29 mouse cellular contexts compared by ENCODE assay signal in genomic region chr19:44982477-44983115, GRCm38 (mm10). TPM values are rescaled to one million over a fixed set of nuclear protein-coding genes. Genes with fewer than 3 reads are reported as not detected.
DNase-seq lines count a peak whose midpoint lies in the region; ATAC-seq and TF ChIP-seq lines count a peak whose summit lies in the region.
"Had no signal": no experiment of that assay in that cellular context is flagged by ENCODE, and none has a peak within 500 bp of the region (broad histone marks: within the 10 kb centered on the region; RNA-seq: fewer than 3 reads in every experiment).

No protein-coding gene starts in this region.

- DNase-seq in layer of hippocampus, adult 2 months (ENCODE audit: low spot score in 2 of 2), result no peak
- no peak for DNase-seq in layer of hippocampus, adult 18-20 months (ENCODE audit: low spot score in 2 of 2)
- DNase-seq in testis, postnatal 10 days (ENCODE audit: low spot score), result no peak
- DNase-seq in embryonic facial prominence, embryonic 10.5 days (ENCODE audit: low spot score), result no peak
- no peak for DNase-seq in embryo, embryonic 9.5 days (ENCODE audit: extremely low spot score)
- DNase-seq: adrenal gland, postnatal 25 days; cerebellum, adult 18-20 months; forebrain, postnatal 0 days; gastrocnemius, postnatal 14 days; heart, postnatal 36 days; kidney, adult 8-10 months; left cerebral cortex, postnatal 4 days; liver, embryonic 13.5 days; lung, embryonic 14.5 days; lung, postnatal 14 days; midbrain, embryonic 14.5 days; thymus, adult 18-20 months; thymus, postnatal 36 days had no signal

- no peak for TF ChIP-seq CTCF in layer of hippocampus, adult 2 months (conservative IDR thresholded peaks at IDR 0.05)
- no peak for TF ChIP-seq CTCF in testis, adult 2 months (IDR thresholded peaks at IDR 0.05; ENCODE audit: control insufficient read depth, insufficient read depth, insufficient replicate concordance, low read depth, low read length)
- no peak for TF ChIP-seq CTCF in intestine, postnatal 0 days (IDR thresholded peaks at IDR 0.05; ENCODE audit: low read depth)

- H3K4me1 ChIP-seq in testis, adult 2 months (ENCODE audit: control insufficient read depth, insufficient read depth, low read length), result no peaks in the 10 kb centered on the region
- 0 out of 2 replicates have a peak, but pooled peaks cover 6% of the 10 kb centered on the region for H3K4me1 ChIP-seq in intestine, postnatal 0 days (replicated peaks; ENCODE audit: control insufficient read depth, insufficient read depth, low read length)
- H3K4me1 ChIP-seq in embryonic facial prominence, embryonic 10.5 days, result 0 out of 2 replicates have a peak, but pooled peaks cover 3% of the 10 kb centered on the region
- H3K4me1 ChIP-seq: embryonic facial prominence, embryonic 15.5 days; forebrain, embryonic 12.5 days; hindbrain, embryonic 12.5 days had no signal

- H3K27ac ChIP-seq in layer of hippocampus, adult 2 months, result peak overlapping the region; percentile 1; the same call in 1 of the 2 replicates
- H3K27ac ChIP-seq in testis, adult 2 months (ENCODE audit: control insufficient read depth, insufficient read depth, low read depth, low read length), result no peak overlapping the region; the same call in 1 of the 2 replicates
- peak overlapping the region; percentile 76 for H3K27ac ChIP-seq in intestine, postnatal 0 days (ENCODE audit: low read depth, low read length)
- H3K27ac ChIP-seq in embryonic facial prominence, embryonic 10.5 days (replicated peaks), result no peak overlapping the region
- H3K27ac ChIP-seq: embryonic facial prominence, embryonic 15.5 days; forebrain, embryonic 12.5 days; hindbrain, embryonic 12.5 days; hindbrain, postnatal 0 days; kidney, postnatal 0 days; liver, embryonic 13.5 days had no signal

- H3K9me3 ChIP-seq in intestine, postnatal 0 days (ENCODE audit: control insufficient read depth), result no peaks in the 10 kb centered on the region
- no peaks in the 10 kb centered on the region for H3K9me3 ChIP-seq in embryonic facial prominence, embryonic 10.5 days
- H3K9me3 ChIP-seq: embryonic facial prominence, embryonic 15.5 days; forebrain, embryonic 12.5 days; hindbrain, embryonic 12.5 days; liver, embryonic 13.5 days had no signal

- no peak for TF ChIP-seq POLR2A in testis, adult 2 months (IDR thresholded peaks at IDR 0.05; ENCODE audit: control insufficient read depth, low read depth, low read length)

- ATAC-seq in intestine, postnatal 0 days, result no peak
- ATAC-seq: CD4-positive, CD25-positive, alpha-beta regulatory T cell, adult 4 months; forebrain, postnatal 0 days; hindbrain, postnatal 0 days had no signal

- 34% methylated on average over 7 of the region's 7 CpGs for WGBS in intestine, postnatal 0 days
- WGBS in embryonic facial prominence, embryonic 10.5 days, result 86% methylated on average over 7 of the region's 7 CpGs

- H3K27me3 ChIP-seq in testis, adult 2 months (ENCODE audit: control insufficient read depth, insufficient read depth, low read length), result no peaks in the 10 kb centered on the region
- no peaks in the 10 kb centered on the region for H3K27me3 ChIP-seq in intestine, postnatal 0 days (replicated peaks; ENCODE audit: control insufficient read depth, insufficient read depth, low read length)
- 0 out of 2 replicates have a peak, but pooled peaks cover 7% of the 10 kb centered on the region for H3K27me3 ChIP-seq in embryonic facial prominence, embryonic 10.5 days (replicated peaks; ENCODE audit: low read depth, poor library complexity, severe bottlenecking)
- H3K27me3 ChIP-seq: embryonic facial prominence, embryonic 15.5 days; hindbrain, embryonic 12.5 days had no signal

- peaks cover 4% of the 10 kb centered on the region for H3K36me3 ChIP-seq in testis, adult 2 months (ENCODE audit: control insufficient read depth, insufficient read depth, low read length)
- peaks cover 18% of the 10 kb centered on the region for H3K36me3 ChIP-seq in intestine, postnatal 0 days (ENCODE audit: control insufficient read depth, insufficient read depth)
- H3K36me3 ChIP-seq in embryonic facial prominence, embryonic 10.5 days (replicated peaks), result peaks cover 61% of the 10 kb centered on the region

- H3K9ac ChIP-seq in intestine, postnatal 0 days (ENCODE audit: low read depth, low read length), result no peak overlapping the region
- H3K9ac ChIP-seq: embryonic facial prominence, embryonic 15.5 days; forebrain, embryonic 12.5 days; forebrain, postnatal 0 days; hindbrain, embryonic 12.5 days; liver, embryonic 13.5 days; lung, embryonic 14.5 days had no signal

- peak overlapping the region; percentile 52 for H3K4me2 ChIP-seq in intestine, postnatal 0 days (replicated peaks; ENCODE audit: low read depth)
- H3K4me2 ChIP-seq: embryonic facial prominence, embryonic 15.5 days; forebrain, embryonic 12.5 days; heart, embryonic 11.5 days; hindbrain, embryonic 12.5 days; liver, embryonic 13.5 days; lung, embryonic 14.5 days had no signal

- no peak overlapping the region for H3K4me3 ChIP-seq in layer of hippocampus, adult 2 months
- peak overlapping the region; percentile 25 for H3K4me3 ChIP-seq in testis, adult 2 months (ENCODE audit: control insufficient read depth, low read depth, low read length)
- H3K4me3 ChIP-seq in intestine, postnatal 0 days (ENCODE audit: low read depth, low read length), result no peak overlapping the region
- H3K4me3 ChIP-seq in embryonic facial prominence, embryonic 10.5 days, result no peak overlapping the region
- H3K4me3 ChIP-seq: embryonic facial prominence, embryonic 15.5 days; forebrain, embryonic 12.5 days; hindbrain, embryonic 12.5 days; liver, embryonic 13.5 days had no signal

RNA-seq across cellular contexts. Expression of gene Sema4g, which starts 6.3 kb away (rescaled TPM):
- 10 to 100 TPM; 20.0 to 21.6 TPM for total RNA-seq in layer of hippocampus, adult 2 months (2021)
- total RNA-seq in layer of hippocampus, adult 18-20 months (2021), result 10 to 100 TPM; 19.1 to 20.8 TPM
- polyA plus RNA-seq in testis, adult 2 months (2012; rRNA removed), result 11.2 and 12.5 TPM in 2 replicates
- polyA plus RNA-seq in intestine, postnatal 0 days (2015; fragmentation: Nextera tagmentation; extraction: Ambion mirVana), result 7.8 and 10.0 TPM in 2 replicates
- 3.7 and 4.8 TPM in 2 replicates for polyA plus RNA-seq in embryonic facial prominence, embryonic 10.5 days (2016; fragmentation: Nextera tagmentation; extraction: Ambion mirVana)
- total RNA-seq: granulocyte monocyte progenitor cell, adult 5-6 weeks had no signal

RNA-seq across cellular contexts. Expression of gene Twnk, which starts 22.9 kb away (rescaled TPM):
- 10 to 100 TPM; 14.7 to 15.3 TPM for total RNA-seq in layer of hippocampus, adult 2 months (2021)
- total RNA-seq in layer of hippocampus, adult 18-20 months (2021), result 10 to 100 TPM; 15.6 to 16.5 TPM
- polyA plus RNA-seq in testis, adult 2 months (2012; rRNA removed), result 5.2 and 6.2 TPM in 2 replicates
- polyA plus RNA-seq in intestine, postnatal 0 days (2015; fragmentation: Nextera tagmentation; extraction: Ambion mirVana), result 7.1 and 7.4 TPM in 2 replicates
- polyA plus RNA-seq in embryonic facial prominence, embryonic 10.5 days (2016; fragmentation: Nextera tagmentation; extraction: Ambion mirVana), result 40.9 and 41.8 TPM in 2 replicates

RNA-seq across cellular contexts. Expression of gene Mrpl43, which starts 23.6 kb away (rescaled TPM):
- 10 to 100 TPM; 38.6 to 41.1 TPM for total RNA-seq in layer of hippocampus, adult 2 months (2021)
- total RNA-seq in layer of hippocampus, adult 18-20 months (2021), result 10 to 100 TPM; 40.6 to 42.2 TPM
- polyA plus RNA-seq in testis, adult 2 months (2012; rRNA removed), result 43.4 and 46.8 TPM in 2 replicates
- polyA plus RNA-seq in intestine, postnatal 0 days (2015; fragmentation: Nextera tagmentation; extraction: Ambion mirVana), result 80.1 and 83.0 TPM in 2 replicates
- polyA plus RNA-seq in embryonic facial prominence, embryonic 10.5 days (2016; fragmentation: Nextera tagmentation; extraction: Ambion mirVana), result 70.6 and 74.8 TPM in 2 replicates

RNA-seq across cellular contexts. Expression of gene Lzts2, which starts 31.6 kb away (rescaled TPM):
- total RNA-seq in layer of hippocampus, adult 2 months (2021), result 10 to 100 TPM; 28.5 to 30.1 TPM
- 10 to 100 TPM; 32.0 to 35.6 TPM for total RNA-seq in layer of hippocampus, adult 18-20 months (2021)
- polyA plus RNA-seq in testis, adult 2 months (2012; rRNA removed), result 36.2 and 42.3 TPM in 2 replicates
- polyA plus RNA-seq in intestine, postnatal 0 days (2015; fragmentation: Nextera tagmentation; extraction: Ambion mirVana), result 26.0 and 26.2 TPM in 2 replicates
- 69.8 and 75.0 TPM in 2 replicates for polyA plus RNA-seq in embryonic facial prominence, embryonic 10.5 days (2016; fragmentation: Nextera tagmentation; extraction: Ambion mirVana)
- total RNA-seq: monocyte, adult 5-6 weeks had no signal

RNA-seq across cellular contexts. Expression of gene Slf2, which starts 51.6 kb away (rescaled TPM):
- 10 to 100 TPM; 35.6 to 43.9 TPM for total RNA-seq in layer of hippocampus, adult 2 months (2021)
- 10 to 100 TPM; 40.1 to 41.9 TPM for total RNA-seq in layer of hippocampus, adult 18-20 months (2021)
- 21.5 and 23.4 TPM in 2 replicates for polyA plus RNA-seq in testis, adult 2 months (2012; rRNA removed)
- 11.4 and 13.4 TPM in 2 replicates for polyA plus RNA-seq in intestine, postnatal 0 days (2015; fragmentation: Nextera tagmentation; extraction: Ambion mirVana)
- polyA plus RNA-seq in embryonic facial prominence, embryonic 10.5 days (2016; fragmentation: Nextera tagmentation; extraction: Ambion mirVana), result 56.3 and 57.8 TPM in 2 replicates

Comparison
In these comparisons a context has a peak if more than half of its experiments do, and no peak if none do; other contexts are left out.
1. H3K27ac ChIP-seq: peak in layer of hippocampus, adult 2 months (single experiment) and intestine, postnatal 0 days (single experiment); none in testis, adult 2 months (single experiment) and embryonic facial prominence, embryonic 10.5 days (single experiment).